Mouse (Mus musculus) lung, postnatal 10 days (tissue): ENCODE data around the gene Gipc1.
A peak's percentile ranks its signal among the peaks of the same experiment; 100 is the strongest.

Experiments
- DNase-seq: peaks from one replicate; pipeline ENCODE4 v3.0.0; 2021

Gipc1 gene

DNA sequence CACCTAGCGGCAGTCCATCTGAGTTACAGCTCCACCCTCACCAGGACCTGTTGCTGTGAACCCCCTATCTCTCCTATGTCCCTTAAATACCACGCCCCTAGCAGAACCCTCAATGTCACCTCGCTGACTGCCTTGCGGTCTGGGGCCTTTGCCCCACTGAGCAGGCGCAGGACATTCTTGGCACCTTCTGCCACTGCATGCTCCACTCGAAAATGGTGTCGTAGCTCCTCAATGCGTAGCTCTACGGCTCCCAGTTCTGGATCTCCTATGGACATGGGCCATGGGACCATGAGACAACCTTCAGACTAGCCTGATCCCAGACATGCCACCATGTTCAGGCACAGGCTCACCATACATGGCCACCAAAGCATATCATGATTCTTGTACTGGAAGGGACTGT is 32.0 kb downstream of the Gipc1 start:
- DNase-seq = no peak

DNA sequence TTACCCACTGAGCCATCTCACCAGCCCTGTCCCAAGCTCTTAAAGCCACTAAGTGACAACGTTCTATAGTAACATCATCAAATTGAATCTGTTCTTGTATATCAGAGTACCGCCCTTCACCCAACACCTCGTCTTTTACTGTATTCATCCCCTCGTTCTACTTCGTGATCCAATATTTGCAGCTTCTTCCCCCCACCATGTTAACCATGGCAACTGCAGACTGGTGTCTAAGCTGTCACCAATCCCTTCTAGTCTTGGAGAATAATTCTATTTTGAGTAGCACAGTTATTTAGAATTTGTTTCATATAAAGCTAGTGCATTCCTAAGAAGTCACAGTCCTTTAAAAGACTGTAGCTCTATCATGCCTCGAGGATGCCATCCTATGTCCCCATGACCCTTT is 36.8 kb downstream of the Gipc1 start:
- no peak for DNase-seq

DNA sequence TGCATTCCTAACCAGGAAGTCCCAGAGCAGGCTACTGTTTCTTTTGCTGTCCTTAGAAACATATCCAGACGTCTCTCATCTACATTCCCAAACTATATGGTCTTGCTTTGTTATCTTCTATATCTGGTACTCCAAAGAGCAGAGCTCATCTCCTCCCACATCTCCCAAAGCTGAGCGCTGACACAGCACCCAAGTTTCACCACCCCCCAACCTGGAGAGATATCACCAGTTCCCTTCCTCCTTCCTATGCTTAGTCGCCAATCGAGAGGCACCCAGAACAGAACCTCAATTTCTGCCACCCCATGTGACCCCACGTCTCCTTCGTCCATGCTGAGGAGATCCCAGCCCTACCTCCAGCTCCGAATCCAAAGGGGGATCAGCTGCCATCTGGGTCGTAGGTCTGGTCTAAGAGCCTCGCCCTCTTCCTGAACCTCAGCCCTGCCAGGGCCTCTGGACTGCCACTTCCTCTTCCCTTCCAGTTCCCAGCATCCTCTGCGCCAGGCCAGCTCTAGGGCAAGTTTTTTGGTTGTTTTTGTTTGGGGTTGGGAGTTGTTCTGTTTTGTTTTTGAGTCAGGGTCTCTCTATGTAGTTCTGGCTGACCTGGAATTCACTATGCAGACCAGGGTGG is 41.2 kb downstream of the Gipc1 start:
- peak; percentile 52 for DNase-seq

DNA sequence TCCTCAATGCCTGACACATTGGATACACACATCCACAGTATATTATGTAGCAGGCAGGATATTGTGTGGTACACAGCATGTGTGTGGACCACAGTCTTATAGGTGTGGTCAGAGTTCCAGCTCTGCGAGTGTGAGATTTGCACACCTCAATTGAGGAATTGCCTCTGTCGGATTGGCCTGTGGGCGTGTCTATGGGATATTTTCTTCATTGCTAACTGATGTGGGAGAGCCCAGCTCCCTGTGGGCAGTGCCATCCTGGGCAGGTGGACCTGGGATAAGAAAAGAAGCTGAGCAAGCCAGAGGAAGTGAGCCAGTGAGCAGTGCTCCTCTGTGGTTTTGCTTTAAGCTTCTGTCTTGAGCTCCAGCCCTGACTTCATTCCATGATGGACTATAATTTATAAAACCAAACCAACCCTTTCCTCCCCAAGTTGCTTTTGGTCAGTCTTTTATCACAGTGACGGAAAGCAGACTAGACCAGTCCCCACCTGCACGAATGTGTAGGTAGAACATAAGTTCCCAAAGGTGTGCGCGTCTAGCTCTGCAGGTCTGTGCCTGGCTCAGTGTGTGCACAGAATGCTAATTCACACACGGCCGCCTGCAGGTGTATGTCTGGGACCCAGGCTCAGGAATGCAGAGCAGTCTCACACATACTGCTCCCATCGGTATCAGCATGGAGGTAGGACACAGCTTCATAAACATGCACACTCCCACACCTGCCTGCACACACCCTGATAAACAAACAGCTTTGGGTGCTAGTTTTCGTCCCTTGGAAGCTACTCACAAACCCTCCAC is 42.1 kb downstream of the Gipc1 start:
- DNase-seq = no peak

DNA sequence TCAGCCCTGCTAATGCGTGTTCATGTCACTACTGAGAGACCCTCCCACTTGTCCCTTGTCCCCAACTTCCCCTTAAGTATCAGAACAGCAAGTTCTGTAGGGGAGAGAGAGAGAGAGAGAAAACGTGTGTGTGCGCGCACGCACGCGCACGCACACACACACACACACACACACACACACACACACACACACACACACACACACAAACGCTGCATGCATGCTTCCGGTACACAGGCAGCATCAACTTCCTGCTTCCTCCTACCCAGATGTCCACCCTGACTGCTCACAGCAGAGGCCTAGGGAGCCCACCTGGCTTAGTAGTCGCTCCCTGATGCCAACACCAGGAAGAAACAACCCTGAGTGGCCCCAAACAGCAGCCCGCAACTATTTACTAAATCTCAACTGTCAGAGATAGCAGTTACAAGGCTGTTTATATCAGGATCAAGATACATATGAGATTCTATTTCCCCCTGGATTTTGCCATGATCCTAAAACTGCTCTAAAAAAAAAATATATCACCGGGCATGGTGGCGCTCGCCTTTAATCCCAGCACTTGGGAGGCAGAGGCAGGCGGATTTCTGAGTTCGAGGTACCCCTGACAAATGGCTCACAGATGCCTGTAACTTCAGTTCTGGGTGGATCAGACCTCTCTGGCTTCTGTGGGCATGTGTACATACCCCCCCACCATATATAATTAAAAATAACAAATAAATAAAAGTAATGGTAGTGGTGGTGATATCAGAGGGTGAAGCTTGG is 43.1 kb downstream of the Gipc1 start:
- peak; percentile 50 for DNase-seq

DNA sequence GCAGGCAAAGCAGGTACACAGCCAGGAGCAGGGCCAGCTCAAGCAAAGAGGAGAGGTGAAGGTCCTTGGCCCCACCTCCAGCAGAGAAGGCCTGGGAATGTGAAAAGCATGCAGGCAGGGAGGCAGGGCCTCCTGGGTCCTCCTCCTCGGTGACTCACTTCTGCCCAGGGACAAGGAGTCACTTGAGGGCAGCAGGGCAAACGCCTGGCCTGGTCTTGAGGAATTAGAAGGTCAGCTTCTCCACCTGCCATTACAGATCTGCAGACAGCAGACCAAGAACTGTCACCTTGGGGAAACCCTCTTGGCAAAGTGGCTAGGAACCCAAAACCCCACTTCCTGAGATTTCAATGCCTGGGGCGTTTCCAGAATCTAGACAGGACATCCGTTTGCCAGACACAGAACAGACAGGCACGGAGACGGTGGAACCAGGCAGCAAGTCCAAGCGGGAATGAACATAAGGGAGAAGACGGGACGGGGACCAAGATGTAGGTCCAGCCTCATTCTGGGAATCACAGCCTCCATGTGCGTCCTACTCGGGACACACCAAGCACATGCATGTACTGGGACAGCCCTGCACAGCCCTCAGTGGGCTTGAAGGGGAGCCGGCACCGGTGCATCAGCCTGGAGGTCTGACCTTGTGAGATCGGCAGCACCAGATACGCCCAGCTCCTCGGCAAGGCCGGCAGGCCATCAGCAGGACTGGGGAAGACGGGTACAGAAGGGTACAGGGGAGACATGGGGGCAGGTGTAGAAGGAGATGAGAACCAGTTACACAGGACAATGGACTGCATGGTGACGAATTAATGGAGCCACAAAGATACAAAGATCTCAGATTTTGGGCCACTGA is 45.1 kb downstream of the Gipc1 start:
- peak; percentile 76 for DNase-seq

DNA sequence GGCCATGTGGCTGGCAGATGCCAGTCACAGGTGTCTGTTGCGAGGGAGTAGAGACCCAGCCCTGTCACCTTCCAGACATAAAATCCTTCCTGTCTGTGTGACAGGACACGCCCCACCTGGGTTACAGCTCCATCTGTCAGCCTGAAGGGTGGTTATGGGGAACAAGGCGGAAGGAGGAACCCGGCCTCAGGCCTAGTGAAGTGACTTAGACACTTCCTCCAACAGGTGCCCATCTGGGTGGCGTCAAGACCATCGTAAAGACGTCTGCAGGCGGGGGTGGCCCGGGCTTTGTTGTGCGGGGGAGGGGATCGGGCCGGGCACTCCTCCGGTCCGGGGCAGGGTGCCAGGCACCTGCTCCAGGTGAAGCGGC is 45.8 kb downstream of the Gipc1 start:
- DNase-seq = peak; percentile 60

DNA sequence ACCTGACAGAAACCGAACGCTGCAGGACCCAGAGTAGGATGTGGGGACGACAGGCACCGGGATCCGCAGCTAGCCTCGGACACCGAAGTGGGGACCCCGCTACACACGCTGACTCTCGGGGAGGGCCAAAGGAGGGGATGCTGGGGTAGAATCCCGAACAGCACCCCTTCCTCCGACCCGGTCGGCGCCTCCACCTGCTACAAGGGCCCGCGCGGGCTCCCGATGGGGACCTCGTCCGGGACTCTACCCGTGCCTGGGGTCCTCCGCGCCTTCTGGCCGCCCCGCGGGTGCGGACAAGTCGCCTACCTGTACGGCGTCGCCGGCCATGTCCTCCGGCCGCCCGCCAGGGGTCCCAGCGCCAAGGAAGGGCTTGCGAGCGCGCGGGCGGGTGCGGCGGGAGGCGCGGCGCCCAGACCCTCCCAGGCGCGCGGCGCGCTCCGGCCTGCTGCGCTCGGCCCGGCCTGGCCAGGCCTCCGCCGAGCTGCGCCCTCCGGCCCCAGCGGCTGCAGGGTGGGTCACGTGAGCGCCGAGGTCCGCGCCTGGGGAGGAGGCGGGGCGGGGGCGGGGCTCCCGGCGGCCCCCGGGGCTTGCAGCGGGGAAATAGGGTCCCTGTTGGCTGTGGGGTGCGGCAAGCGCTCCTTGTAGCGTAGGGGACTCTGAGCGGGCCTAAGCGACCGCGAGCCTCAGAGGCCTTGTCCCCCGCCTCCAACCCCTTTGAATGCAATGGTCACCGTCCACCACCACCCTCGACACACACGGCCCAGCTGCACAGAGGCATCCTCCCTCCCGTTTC is 46.4 kb downstream of the Gipc1 start, which contains the start of gene Pkn1:
TSS of gene Pkn1 (minus strand) at position 519 of the 793 bp plus-strand sequence.
- DNase-seq = peak; percentile 81

DNA sequence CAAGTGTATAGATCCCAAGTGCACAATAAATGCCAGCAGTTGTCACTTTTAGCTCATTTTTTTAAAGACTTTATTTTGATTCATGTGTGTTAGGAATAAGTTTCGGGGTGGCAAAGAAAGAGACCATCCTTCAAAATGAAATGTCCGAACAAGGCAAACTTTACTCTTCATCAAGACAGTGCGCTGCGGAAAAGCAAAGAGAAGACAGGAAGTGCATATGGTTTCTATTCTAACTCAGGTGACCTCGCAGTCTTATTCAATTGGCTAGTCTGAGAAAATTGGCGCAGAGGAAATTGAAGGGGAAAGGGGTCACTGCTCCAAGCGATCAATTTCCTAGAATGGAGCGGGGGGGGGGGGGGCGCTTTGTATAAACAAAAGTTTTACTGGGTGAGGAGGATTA is 47.1 kb downstream of the Gipc1 start:
- no peak for DNase-seq

DNA sequence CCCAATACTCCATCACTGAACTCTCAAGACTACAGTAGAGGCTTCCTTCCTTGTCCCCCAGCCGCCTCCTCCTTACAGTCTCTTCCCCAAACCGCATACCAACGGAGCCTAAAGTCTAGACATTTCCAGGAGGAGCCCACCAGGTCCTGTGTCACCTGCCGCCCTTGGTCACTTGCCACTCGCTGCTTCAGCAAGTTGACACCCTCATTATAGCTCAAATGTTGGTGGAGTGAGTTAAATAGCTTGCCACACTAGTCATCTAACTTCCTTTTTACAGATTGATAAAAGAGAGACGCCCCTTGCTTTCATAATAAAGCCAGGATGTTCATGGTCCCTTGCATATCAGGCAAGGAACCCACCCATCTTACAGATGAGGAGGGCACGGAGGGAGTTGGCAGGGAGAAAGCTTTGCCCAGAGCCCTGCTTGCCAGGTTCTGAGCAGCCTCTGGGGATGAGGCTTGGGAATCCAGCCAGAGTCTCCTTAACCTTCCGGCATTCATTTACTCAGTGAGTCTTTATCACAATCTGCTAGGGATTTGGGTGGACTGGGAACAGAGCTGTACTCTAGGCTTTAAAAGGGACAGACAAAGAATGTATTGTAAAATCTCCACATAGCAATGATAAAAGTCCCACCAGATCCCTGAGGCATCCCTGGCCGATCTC is 48.1 kb downstream of the Gipc1 start:
- DNase-seq = no peak

DNA sequence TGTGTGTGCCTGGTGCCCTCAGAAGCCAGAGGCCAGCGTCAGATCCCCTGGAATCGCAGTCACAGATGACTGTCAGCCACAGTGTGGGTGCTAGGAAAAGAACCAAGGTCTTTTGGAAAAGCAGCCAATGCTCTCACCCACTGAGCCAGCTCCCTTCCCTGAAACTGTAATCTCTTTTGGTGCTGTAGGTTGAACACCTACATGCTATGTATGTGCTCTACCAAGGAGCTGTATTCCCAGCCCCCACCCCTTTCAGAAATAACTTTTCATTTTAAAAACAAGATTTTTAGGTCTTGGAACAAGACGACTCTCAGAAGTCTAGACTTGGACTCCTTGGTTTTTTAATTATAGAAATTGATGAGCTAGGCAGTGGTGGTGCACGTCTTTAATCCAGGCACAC is 50.9 kb downstream of the Gipc1 start:
- no peak for DNase-seq

DNA sequence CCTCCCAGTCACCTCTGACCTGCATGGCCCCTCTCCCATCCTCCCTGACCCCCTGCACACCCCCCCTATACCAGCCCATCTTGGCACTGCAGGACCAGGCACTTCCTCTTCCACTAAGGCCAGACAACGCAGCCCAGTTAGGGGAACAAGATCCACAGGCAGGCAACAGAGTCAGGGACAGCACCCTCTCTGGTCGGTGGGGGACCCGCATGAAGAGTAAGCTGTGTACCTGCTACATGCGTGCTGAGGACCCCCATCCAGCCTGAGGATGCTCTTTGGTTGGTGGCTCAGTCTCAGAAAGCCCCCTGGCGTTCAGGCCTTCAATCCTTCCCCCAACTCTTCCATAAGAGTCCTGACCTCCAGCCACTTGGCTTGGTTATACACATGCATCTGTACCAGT is 53.9 kb downstream of the Gipc1 start:
- no peak for DNase-seq

DNA sequence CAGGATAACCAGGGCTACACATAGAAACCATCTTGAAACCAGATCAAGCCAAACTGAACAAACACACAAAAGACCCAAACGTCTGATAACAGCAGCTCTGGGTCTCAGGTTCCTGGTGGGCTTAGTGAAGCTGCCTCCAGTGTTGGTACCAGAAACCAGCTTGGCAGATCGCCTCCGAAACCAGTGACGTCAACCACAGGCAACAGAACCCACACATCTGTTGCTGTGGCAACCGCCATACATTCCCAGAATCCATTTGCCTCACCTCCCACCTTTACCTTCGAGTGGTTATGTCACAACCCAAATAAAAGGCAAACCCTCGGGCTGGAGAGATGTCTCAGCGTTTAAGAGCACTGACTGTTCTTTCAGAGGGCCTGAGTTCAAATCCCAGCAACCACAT is 55.1 kb downstream of the Gipc1 start:
- no peak for DNase-seq
